Mouse (Mus musculus) midbrain, embryonic 14.5 days (tissue): ENCODE results near the gene Nrn1. TPM values are rescaled to one million over a fixed set of nuclear protein-coding genes. Genes with fewer than 3 reads are reported as not detected.

ENCODE experiments used
- ATAC-seq: fragments of 200-750 bp; cut with Nextera tagmentation; 2 replicates; pipeline ENCODE4 v1.8.0; 2017; ENCODE audit warnings: moderate number of reproducible peaks, moderate library complexity; ENCODE audit not compliant: low FRiP score, low TSS enrichment
- DNase-seq: peaks from one replicate; pipeline ENCODE4 v3.0.0-alpha.2; 2015
- H3K27ac ChIP-seq: fragments of 300-500 bp; sonication (generic); replicated peaks from 2 replicates; pipeline ENCODE4 v1.5.1; 2014; ENCODE audit warnings: mild to moderate bottlenecking, low read depth, low read length, moderate library complexity
- H3K27me3 ChIP-seq: fragments of 300-500 bp; sonication (generic); 2 replicates; pipeline ENCODE4 v1.6.1; 2014; ENCODE audit warnings: low read length, control low read depth, mixed read lengths; ENCODE audit not compliant: control insufficient read depth, insufficient read depth
- H3K36me3 ChIP-seq: fragments of 300-500 bp; sonication (generic); 2 replicates; pipeline ENCODE4 v1.6.1; 2014; ENCODE audit warnings: low read length, control low read depth; ENCODE audit not compliant: control insufficient read depth, insufficient read depth
- H3K4me1 ChIP-seq: fragments of 300-500 bp; sonication (generic); 2 replicates; pipeline ENCODE4 v1.6.1; 2014; ENCODE audit warnings: mild to moderate bottlenecking, antibody characterized with exemption, low read length, control low read depth; ENCODE audit not compliant: control insufficient read depth, insufficient read depth
- H3K4me2 ChIP-seq: fragments of 300-500 bp; sonication (generic); 2 replicates; pipeline ENCODE4 v1.6.1; 2014; ENCODE audit warnings: mild to moderate bottlenecking, low read length, moderate library complexity
- H3K4me3 ChIP-seq: fragments of 300-500 bp; sonication (generic); replicated peaks from 2 replicates; pipeline ENCODE4 v1.5.1; 2014; ENCODE audit warnings: low read depth, low read length
- H3K9ac ChIP-seq: fragments of 300-500 bp; sonication (generic); replicated peaks from 2 replicates; pipeline ENCODE4 v1.6.1; 2014; ENCODE audit warnings: mild to moderate bottlenecking, low read length, moderate library complexity
- H3K9me3 ChIP-seq: fragments of 300-500 bp; sonication (generic); 2 replicates; pipeline ENCODE4 v1.6.1; 2016; ENCODE audit warnings: low read length, control low read depth, mixed read lengths; ENCODE audit not compliant: control insufficient read depth
- whole genome bisulfite sequencing: fragments of 180-500 bp; shearing (Covaris S2); extraction: QIAGEN DNeasy Blood & Tissue Kit; methylation state at CpG from one replicate; pipeline ENCODE4 v1.1.7; 2014; 5-methylcytosine and 5-hydroxymethylcytosine counted together
- polyA plus RNA-seq: library from polyadenylated mRNA; unstranded; fragments of >200 nt; fragmentation: Nextera tagmentation; extraction: Ambion mirVana; gene quantifications from 2 replicates; pipeline ENCODE4 v1.2.1, GENCODE M21; 2014

Gene Nrn1
- 80.6 and 81.1 TPM in 2 replicates for polyA plus RNA-seq

GRCm38 (mm10) chr13:36734731-36735571 lies at the start of gene Nrn1:
Gene Nrn1 (minus strand): TSS chr13:36735131.
- Histone ChIP-seq H3K36me3 (no peaks in the 10 kb centered on the region), H3K9ac (peak within 1 kb of the TSS; percentile 84), H3K9me3 (no peaks in the 10 kb centered on the region), H3K4me2 (peak within 1 kb of the TSS; percentile 76), H3K27ac (peak within 1 kb of the TSS; percentile 96), H3K4me3 (peak within 1 kb of the TSS; percentile 56), H3K27me3 (peaks cover 17% of the 10 kb centered on the region), H3K4me1 (peaks cover 4% of the 10 kb centered on the region; the same call in 1 of the 2 replicates)
- ATAC-seq (peak; percentile 36; the same call in 1 of the 2 replicates), DNase-seq (peak; percentile 80)
- WGBS, result under 1% methylated on average over 50 of the region's 50 CpGs

- Histone ChIP-seq H3K36me3 (no peaks in the 10 kb centered on the region), H3K27me3 (no peaks in the 10 kb centered on the region), H3K9ac (no peak overlapping the region), H3K4me2 (no peak overlapping the region), H3K9me3 (no peaks in the 10 kb centered on the region), H3K4me1 (no peaks in the 10 kb centered on the region), H3K27ac (no peak overlapping the region), H3K4me3 (no peak overlapping the region)
- WGBS, result 79% methylated on average over 5 of the region's 5 CpGs
- no peak for ATAC-seq
- no peak for DNase-seq
These were observed 44.7 kb upstream of the Nrn1 start for GRCm38 (mm10) chr13:36779626-36780025.

- Histone ChIP-seq H3K9me3 (no peaks in the 10 kb centered on the region), H3K4me2 (no peak overlapping the region), H3K36me3 (no peaks in the 10 kb centered on the region), H3K4me1 (no peaks in the 10 kb centered on the region), H3K27ac (no peak overlapping the region), H3K9ac (no peak overlapping the region), H3K27me3 (no peaks in the 10 kb centered on the region), H3K4me3 (no peak overlapping the region)
- ATAC-seq (no peak), DNase-seq (no peak)
- WGBS, result 27% methylated on average over 2 of the region's 2 CpGs
These were observed 31.9 kb upstream of the Nrn1 start for GRCm38 (mm10) chr13:36766801-36767200.

GRCm38 (mm10) chr13:36751861-36752260 lies 16.9 kb upstream of the Nrn1 start:
- peak; percentile 23 for DNase-seq
- ATAC-seq, result no peak

GRCm38 (mm10) chr13:36750056-36750455 lies 15.1 kb upstream of the Nrn1 start:
- no peak for ATAC-seq
- H3K4me2 ChIP-seq, result no peak overlapping the region
- DNase-seq, result peak; percentile 16
- no peak overlapping the region for H3K27ac ChIP-seq
- no peak overlapping the region for H3K4me3 ChIP-seq
- H3K9me3 ChIP-seq, result no peaks in the 10 kb centered on the region
- H3K9ac ChIP-seq, result no peak overlapping the region
- WGBS, result 75% methylated on average over 2 of the region's 2 CpGs
- H3K36me3 ChIP-seq, result no peaks in the 10 kb centered on the region
- 0 out of 2 replicates have a peak, but pooled peaks cover 6% of the 10 kb centered on the region for H3K4me1 ChIP-seq
- no peaks in the 10 kb centered on the region for H3K27me3 ChIP-seq

More at GRCm38 (mm10) chr13:36751861-36752260, 16.9 kb upstream of the Nrn1 start:
- Histone ChIP-seq H3K36me3 (no peaks in the 10 kb centered on the region), H3K9ac (no peak overlapping the region), H3K4me2 (no peak overlapping the region), H3K4me3 (no peak overlapping the region), H3K27ac (no peak overlapping the region), H3K27me3 (no peaks in the 10 kb centered on the region), H3K4me1 (0 out of 2 replicates have a peak, but pooled peaks cover 6% of the 10 kb centered on the region), H3K9me3 (no peaks in the 10 kb centered on the region)
- WGBS, result 34% methylated on average over 3 of the region's 3 CpGs

- peak overlapping the region; percentile 84 for H3K9ac ChIP-seq
- no peaks in the 10 kb centered on the region for H3K36me3 ChIP-seq
- DNase-seq, result peak; percentile 68
- WGBS, result 8% methylated on average over 9 of the region's 9 CpGs
- no peaks in the 10 kb centered on the region for H3K9me3 ChIP-seq
- peak overlapping the region; percentile 56 for H3K4me3 ChIP-seq
- H3K27me3 ChIP-seq, result peaks cover 10% of the 10 kb centered on the region
- H3K4me1 ChIP-seq, result peaks cover 4% of the 10 kb centered on the region; the same call in 1 of the 2 replicates
- peak overlapping the region; percentile 96 for H3K27ac ChIP-seq
- H3K4me2 ChIP-seq, result peak overlapping the region; percentile 76
- ATAC-seq, result peak; percentile 9; the same call in 1 of the 2 replicates
These were observed 1.7 kb upstream of the Nrn1 start for GRCm38 (mm10) chr13:36736619-36736996.

GRCm38 (mm10) chr13:36735901-36736618 lies 1.1 kb upstream of the Nrn1 start:
- H3K27ac ChIP-seq, result peak overlapping the region; percentile 96
- under 1% methylated on average over 37 of the region's 39 CpGs for WGBS
- ATAC-seq (peak; percentile 88), DNase-seq (peak; percentile 91)
- peak overlapping the region; percentile 76 for H3K4me2 ChIP-seq
- H3K9me3 ChIP-seq, result no peaks in the 10 kb centered on the region
- peak overlapping the region; percentile 84 for H3K9ac ChIP-seq
- H3K27me3 ChIP-seq, result peaks cover 11% of the 10 kb centered on the region
- H3K4me1 ChIP-seq, result peaks cover 4% of the 10 kb centered on the region; the same call in 1 of the 2 replicates
- H3K4me3 ChIP-seq, result peak overlapping the region; percentile 56
- no peaks in the 10 kb centered on the region for H3K36me3 ChIP-seq

GRCm38 (mm10) chr13:36733989-36734690 lies 791 bp downstream of the Nrn1 start:
- peak overlapping the region; percentile 84 for H3K9ac ChIP-seq
- DNase-seq (peak; percentile 73), ATAC-seq (peak; percentile 15; the same call in 1 of the 2 replicates)
- H3K27ac ChIP-seq, result peak overlapping the region; percentile 96
- H3K9me3 ChIP-seq, result no peaks in the 10 kb centered on the region
- H3K4me2 ChIP-seq, result peak overlapping the region; percentile 76
- H3K36me3 ChIP-seq, result no peaks in the 10 kb centered on the region
- peaks cover 4% of the 10 kb centered on the region; the same call in 1 of the 2 replicates for H3K4me1 ChIP-seq
- under 1% methylated on average over 26 of the region's 26 CpGs for WGBS
- peak overlapping the region; percentile 56 for H3K4me3 ChIP-seq
- H3K27me3 ChIP-seq, result peaks cover 25% of the 10 kb centered on the region
